8 mouse cellular contexts compared by ENCODE assay signal in the genomic region with DNA sequence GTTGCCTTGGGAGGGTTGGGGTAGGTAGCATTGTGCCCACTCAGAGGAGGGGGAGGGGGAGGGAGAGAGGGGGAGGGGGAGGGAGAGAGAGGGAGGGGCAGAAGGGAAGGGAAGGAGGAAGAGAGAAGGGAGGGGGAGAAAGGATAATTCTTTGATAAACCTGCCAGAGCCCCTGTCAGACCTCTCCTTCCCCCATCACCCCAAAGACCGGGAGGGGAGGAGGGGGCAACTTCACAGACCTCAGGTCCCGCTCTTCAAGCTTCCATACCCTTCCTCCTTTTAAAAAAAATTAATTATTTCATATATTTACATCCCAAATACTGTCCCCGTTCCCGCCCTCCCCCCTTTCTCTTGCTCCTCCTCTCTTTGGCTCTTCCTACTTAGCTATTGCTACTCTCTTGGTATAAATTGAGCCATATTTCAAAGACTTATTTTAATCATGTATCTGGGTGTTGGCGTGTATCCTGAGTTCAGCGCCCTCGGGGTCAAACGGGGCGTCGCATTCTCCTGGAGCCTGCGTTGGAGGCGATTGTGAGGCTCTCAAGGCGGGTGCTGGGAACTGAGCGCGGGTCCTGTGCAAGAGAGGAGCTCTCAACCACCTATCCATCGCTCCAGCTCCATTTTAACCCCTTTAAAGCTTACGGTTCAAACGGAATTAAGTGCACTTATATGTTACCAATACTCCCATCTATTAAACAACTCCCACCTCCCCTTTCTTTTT. TPM values are rescaled to one million over a fixed set of nuclear protein-coding genes. Genes with fewer than 3 reads are reported as not detected.
DNase-seq lines count a peak whose midpoint lies in the region; ATAC-seq lines count a peak whose summit lies in the region.

No protein-coding gene starts in this region.

- peak overlapping the region; percentile 61 for H3K4me3 ChIP-seq in kidney, embryonic 16.5 days (ENCODE audit: low read length)
- H3K4me3 ChIP-seq in brown adipose tissue, adult 24 weeks (ENCODE audit: insufficient read depth, low read depth, low read length), result peak overlapping the region; percentile 88
- H3K4me3 ChIP-seq in hindbrain, embryonic 14.5 days (replicated peaks; ENCODE audit: low read length), result peak overlapping the region; percentile 48
- H3K4me3 ChIP-seq in midbrain, embryonic 16.5 days (ENCODE audit: low read depth, low read length), result peak overlapping the region; percentile 48

- peaks cover under 1% of the 10 kb centered on the region; the same call in 1 of the 2 replicates for H3K4me1 ChIP-seq in kidney, embryonic 16.5 days (ENCODE audit: insufficient read depth, low read length)
- H3K4me1 ChIP-seq in brown adipose tissue, adult 24 weeks (ENCODE audit: control insufficient read depth, insufficient read depth, insufficient read length, low read length), result no peaks in the 10 kb centered on the region
- H3K4me1 ChIP-seq in hindbrain, embryonic 14.5 days (replicated peaks; ENCODE audit: control insufficient read depth, insufficient read depth, low read length), result no peaks in the 10 kb centered on the region; the same call in 1 of the 2 replicates
- peaks cover 2% of the 10 kb centered on the region; the same call in 1 of the 2 replicates for H3K4me1 ChIP-seq in midbrain, embryonic 16.5 days (ENCODE audit: control insufficient read depth, insufficient read depth, low read length)

- peak overlapping the region; percentile 94 for H3K27ac ChIP-seq in kidney, embryonic 16.5 days (ENCODE audit: low read length)
- H3K27ac ChIP-seq in brown adipose tissue, adult 24 weeks (replicated peaks; ENCODE audit: low read depth, low read length), result peak overlapping the region; percentile 95
- peak overlapping the region; percentile 93 for H3K27ac ChIP-seq in hindbrain, embryonic 14.5 days
- H3K27ac ChIP-seq in midbrain, embryonic 16.5 days (ENCODE audit: low read length), result peak overlapping the region; percentile 87

- peak overlapping the region; percentile 75 for H3K9ac ChIP-seq in kidney, embryonic 16.5 days (replicated peaks; ENCODE audit: low read length)
- H3K9ac ChIP-seq in hindbrain, embryonic 14.5 days, result peak overlapping the region; percentile 69
- H3K9ac ChIP-seq in midbrain, embryonic 16.5 days (ENCODE audit: low read depth, low read length), result peak overlapping the region; percentile 69; the same call in 1 of the 2 replicates

- no peaks in the 10 kb centered on the region for H3K9me3 ChIP-seq in kidney, embryonic 16.5 days (ENCODE audit: low read length)
- no peaks in the 10 kb centered on the region for H3K9me3 ChIP-seq in hindbrain, embryonic 14.5 days (ENCODE audit: control insufficient read depth, low read length)
- H3K9me3 ChIP-seq in midbrain, embryonic 16.5 days (replicated peaks; ENCODE audit: control insufficient read depth, low read length, poor library complexity, severe bottlenecking), result no peaks in the 10 kb centered on the region

- H3K27me3 ChIP-seq in kidney, embryonic 16.5 days (ENCODE audit: insufficient read depth, low read length), result no peaks in the 10 kb centered on the region
- H3K27me3 ChIP-seq in hindbrain, embryonic 14.5 days (ENCODE audit: control insufficient read depth, insufficient read depth, low read length), result no peaks in the 10 kb centered on the region
- no peaks in the 10 kb centered on the region for H3K27me3 ChIP-seq in midbrain, embryonic 16.5 days (ENCODE audit: control insufficient read depth, insufficient read depth, low read depth, low read length)

- ATAC-seq in kidney, embryonic 16.5 days (ENCODE audit: low FRiP score, low TSS enrichment), result no peak
- ATAC-seq in hindbrain, embryonic 14.5 days (ENCODE audit: low FRiP score), result no peak
- peak; percentile 41 for ATAC-seq in midbrain, embryonic 16.5 days
- ATAC-seq in inflammation-experienced regulatory T-cells, adult 6 months, result no peak
- no peak for ATAC-seq in frontal cortex, adult (ENCODE audit: low TSS enrichment)

- WGBS in kidney, embryonic 16.5 days, result 75% methylated on average over 18 of the region's 18 CpGs
- WGBS in hindbrain, embryonic 14.5 days, result 69% methylated on average over 18 of the region's 18 CpGs
- WGBS in midbrain, embryonic 16.5 days, result 72% methylated on average over 18 of the region's 18 CpGs

- H3K36me3 ChIP-seq in kidney, embryonic 16.5 days (ENCODE audit: insufficient read depth, low read length), result no peaks in the 10 kb centered on the region
- no peaks in the 10 kb centered on the region for H3K36me3 ChIP-seq in hindbrain, embryonic 14.5 days (replicated peaks; ENCODE audit: control insufficient read depth, insufficient read depth)
- H3K36me3 ChIP-seq in midbrain, embryonic 16.5 days (ENCODE audit: control insufficient read depth, insufficient read depth, low read length), result no peaks in the 10 kb centered on the region

- DNase-seq in kidney, postnatal 14 days, result no peak
- no peak for DNase-seq in hindbrain, embryonic 14.5 days (ENCODE audit: low spot score)
- no peak for DNase-seq in right cerebral cortex, postnatal 36 days (ENCODE audit: low spot score in 2 of 2)

- peak overlapping the region; percentile 57 for H3K4me2 ChIP-seq in kidney, embryonic 16.5 days (replicated peaks; ENCODE audit: low read depth, low read length)
- H3K4me2 ChIP-seq in hindbrain, embryonic 14.5 days (replicated peaks), result peak overlapping the region; percentile 52
- peak overlapping the region; percentile 53 for H3K4me2 ChIP-seq in midbrain, embryonic 16.5 days (ENCODE audit: low read length)

RNA-seq across cellular contexts. Expression of a gene that starts 34.8 kb away (rescaled TPM):
- 12.6 and 17.8 TPM in 2 replicates for polyA plus RNA-seq in kidney, embryonic 16.5 days (2015; fragmentation: Nextera tagmentation; extraction: Ambion mirVana)
- polyA plus RNA-seq in brown adipose tissue, adult 24 weeks (2012; ENCODE audit: insufficient read depth, insufficient read length, missing spikeins), result 9.8 and 12.4 TPM in 2 replicates
- 9.5 and 14.8 TPM in 2 replicates for polyA plus RNA-seq in hindbrain, embryonic 14.5 days (2014; fragmentation: Nextera tagmentation; extraction: Ambion mirVana)
- polyA plus RNA-seq in midbrain, embryonic 16.5 days (2015; fragmentation: Nextera tagmentation; extraction: Ambion mirVana), result 9.3 and 12.6 TPM in 2 replicates
- polyA plus RNA-seq in inflammation-experienced regulatory T-cells, adult 6 months (2017; shearing (Covaris generic)), result 1 to 10 TPM in 2 of 3 experiments, not detected in 1; 2.0 to 4.7 TPM

RNA-seq across cellular contexts. Expression of a gene that starts 45.5 kb away (rescaled TPM):
- 1,366 and 1,384 TPM in 2 replicates for polyA plus RNA-seq in kidney, embryonic 16.5 days (2015; fragmentation: Nextera tagmentation; extraction: Ambion mirVana)
- 51.1 and 59.6 TPM in 2 replicates for polyA plus RNA-seq in brown adipose tissue, adult 24 weeks (2012; ENCODE audit: insufficient read depth, insufficient read length, missing spikeins)
- polyA plus RNA-seq in hindbrain, embryonic 14.5 days (2014; fragmentation: Nextera tagmentation; extraction: Ambion mirVana), result 708 and 792 TPM in 2 replicates
- polyA plus RNA-seq in midbrain, embryonic 16.5 days (2015; fragmentation: Nextera tagmentation; extraction: Ambion mirVana), result 696 and 767 TPM in 2 replicates
- polyA plus RNA-seq in inflammation-experienced regulatory T-cells, adult 6 months (2017; shearing (Covaris generic)), result 1,000 to 10,000 TPM in 1 of 3 experiments, 100 to 1,000 TPM in 2; 359 to 1,026 (median 583) TPM

RNA-seq across cellular contexts. Expression of a gene that starts 45.6 kb away (rescaled TPM):
- polyA plus RNA-seq in kidney, embryonic 16.5 days (2015; fragmentation: Nextera tagmentation; extraction: Ambion mirVana), result 41.1 and 45.2 TPM in 2 replicates
- polyA plus RNA-seq in brown adipose tissue, adult 24 weeks (2012; ENCODE audit: insufficient read depth, insufficient read length, missing spikeins), result 12.2 and 20.9 TPM in 2 replicates
- 65.7 and 67.0 TPM in 2 replicates for polyA plus RNA-seq in hindbrain, embryonic 14.5 days (2014; fragmentation: Nextera tagmentation; extraction: Ambion mirVana)
- polyA plus RNA-seq in midbrain, embryonic 16.5 days (2015; fragmentation: Nextera tagmentation; extraction: Ambion mirVana), result 53.5 and 55.7 TPM in 2 replicates
- 10 to 100 TPM; 33.6 to 38.3 (median 34.7) TPM for polyA plus RNA-seq in inflammation-experienced regulatory T-cells, adult 6 months (2017; shearing (Covaris generic))
